Mouse (Mus musculus) brain, embryonic 14.5 days (tissue): ENCODE measurements around the gene Fam222a. TPM values are rescaled to one million over a fixed set of nuclear protein-coding genes. Genes with fewer than 3 reads are reported as not detected.

Source experiments
- DNase-seq: peaks from one replicate; pipeline ENCODE4 v3.0.0-alpha.2; 2011; ENCODE audit warnings: low read depth
- CTCF ChIP-seq: fragments of 200-500 bp; IDR thresholded peaks from 2 replicates; pipeline ENCODE4 v1.5.1; 2012; ENCODE audit warnings: inconsistent platforms, mild to moderate bottlenecking, moderate library complexity, borderline replicate concordance; ENCODE audit not compliant: insufficient read depth, insufficient read length; ENCODE audit errors: extremely low read depth
- POLR2A ChIP-seq: fragments of 200-500 bp; IDR thresholded peaks from 2 replicates; pipeline ENCODE4 v1.6.1; 2012; ENCODE audit warnings: mild to moderate bottlenecking, inconsistent platforms, borderline replicate concordance; ENCODE audit not compliant: poor library complexity, insufficient read depth, insufficient read length, severe bottlenecking; ENCODE audit errors: extremely low read depth
- polyA plus RNA-seq: library from polyadenylated mRNA; depleted of rRNA; stranded (reverse); fragments of >200 nt; gene quantifications from 2 replicates; pipeline ENCODE4 v1.2.3, GENCODE M21; 2012

The Fam222a gene
- polyA plus RNA-seq, 1 experiment, result 16.6 TPM

GRCm38 (mm10) chr5:114618851-114619250, 51.0 kb downstream of the Fam222a start:
- peak; percentile 87 for DNase-seq
- no peak for TF ChIP-seq POLR2A
- TF ChIP-seq CTCF, result peak; percentile 94

- TF ChIP-seq CTCF, result peak; percentile 53; the same call in 1 of the 2 replicates
- TF ChIP-seq POLR2A, result no peak
- DNase-seq, result no peak
These were observed 52.5 kb downstream of the Fam222a start for GRCm38 (mm10) chr5:114620305-114620704.

DNA sequence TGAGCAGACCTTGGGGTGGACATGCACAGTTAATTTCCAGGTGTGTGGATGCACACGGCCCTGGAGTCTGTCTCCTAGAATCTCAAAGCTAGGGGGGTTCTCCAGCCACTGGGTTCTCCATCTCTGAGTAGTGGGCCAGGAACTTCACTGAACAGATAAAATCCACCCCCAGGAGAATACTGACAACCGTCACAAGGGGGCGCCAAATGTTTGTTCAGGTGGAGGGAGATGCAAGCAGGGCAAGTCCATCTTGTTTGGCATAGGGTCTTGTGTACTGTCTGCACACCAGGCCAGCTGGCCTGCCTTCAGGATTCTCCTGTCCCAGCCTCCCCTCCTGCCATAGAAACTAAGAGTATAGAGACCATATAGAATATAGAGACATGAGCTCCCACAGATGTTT, 57.8 kb downstream of the Fam222a start:
- peak; percentile 65 for DNase-seq
- TF ChIP-seq CTCF, result peak; percentile 73
- no peak for TF ChIP-seq POLR2A

DNA sequence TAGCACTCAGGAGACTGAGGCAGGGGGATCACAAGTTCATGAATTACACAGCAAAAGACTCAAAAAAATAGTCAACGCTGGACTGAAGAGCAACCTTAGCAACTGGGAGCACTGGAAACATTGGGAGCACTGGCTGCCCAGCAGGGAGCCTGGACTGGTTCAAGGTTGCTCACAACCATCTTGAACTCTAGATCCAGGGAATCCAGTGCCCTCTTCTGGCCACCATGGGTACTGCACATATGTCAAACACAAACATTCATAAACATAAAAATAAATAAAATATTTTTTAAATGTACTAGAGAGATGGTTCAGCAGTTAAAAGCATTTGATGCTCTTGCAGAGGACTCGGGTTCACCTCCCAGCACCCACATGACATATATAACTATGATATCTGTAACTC, 63.5 kb downstream of the Fam222a start:
- no peak for DNase-seq
- TF ChIP-seq CTCF (peak; percentile 49), POLR2A (no peak)

GRCm38 (mm10) chr5:114636091-114636490, 68.3 kb downstream of the Fam222a start:
- TF ChIP-seq POLR2A (no peak), CTCF (no peak)
- DNase-seq, result no peak

GRCm38 (mm10) chr5:114638769-114639644, 71.2 kb downstream of the Fam222a start:
- peak; percentile 98 for TF ChIP-seq CTCF
- no peak for TF ChIP-seq POLR2A
- DNase-seq, result peak; percentile 85

GRCm38 (mm10) chr5:114639645-114639957, 71.8 kb downstream of the Fam222a start:
- no peak for DNase-seq
- no peak for TF ChIP-seq CTCF
- no peak for TF ChIP-seq POLR2A

DNA sequence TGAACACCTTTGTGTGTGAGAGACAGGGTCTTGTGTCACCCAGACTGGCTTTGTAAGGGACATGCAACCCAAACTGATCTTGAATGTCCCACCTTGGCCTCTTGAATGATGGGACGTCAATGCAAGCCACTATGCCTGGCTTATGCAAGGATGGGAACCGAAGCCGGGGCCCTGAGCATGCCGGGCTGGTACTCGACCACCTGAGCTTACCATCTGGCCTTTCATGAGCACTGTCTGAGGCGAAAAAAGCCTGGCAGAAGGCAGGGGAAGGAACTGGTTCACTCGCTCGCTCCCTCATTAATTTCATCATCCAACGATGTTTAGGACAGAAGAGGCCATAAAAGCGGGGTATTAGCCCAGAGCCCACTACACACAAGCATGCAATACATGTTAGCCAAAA, 73.0 kb downstream of the Fam222a start:
- TF ChIP-seq CTCF (no peak), POLR2A (no peak)

GRCm38 (mm10) chr5:114644918-114645317, 77.1 kb downstream of the Fam222a start:
- TF ChIP-seq POLR2A (no peak), CTCF (no peak)
- DNase-seq, result no peak

More for the DNA sequence above, 73.0 kb downstream of the Fam222a start:
- DNase-seq, result no peak

- TF ChIP-seq CTCF, result no peak
- no peak for TF ChIP-seq POLR2A
- DNase-seq, result no peak
These were observed 78.1 kb downstream of the Fam222a start for GRCm38 (mm10) chr5:114645916-114646315.

- DNase-seq, result peak; percentile 78
These were observed 79.6 kb downstream of the Fam222a start for GRCm38 (mm10) chr5:114647211-114647974.

More at GRCm38 (mm10) chr5:114647211-114647974, 79.6 kb downstream of the Fam222a start:
- TF ChIP-seq CTCF, result no peak
